Mouse (Mus musculus): Measurements from ENCODE around the gene Brpf1. TPM values are rescaled to one million over a fixed set of nuclear protein-coding genes. Genes with fewer than 3 reads are reported as not detected.

The Brpf1 gene
- polyA plus RNA-seq (2014; fragmentation: Nextera tagmentation; extraction: Ambion mirVana): 14.3 and 17.8 TPM in 2 replicates

DNA sequence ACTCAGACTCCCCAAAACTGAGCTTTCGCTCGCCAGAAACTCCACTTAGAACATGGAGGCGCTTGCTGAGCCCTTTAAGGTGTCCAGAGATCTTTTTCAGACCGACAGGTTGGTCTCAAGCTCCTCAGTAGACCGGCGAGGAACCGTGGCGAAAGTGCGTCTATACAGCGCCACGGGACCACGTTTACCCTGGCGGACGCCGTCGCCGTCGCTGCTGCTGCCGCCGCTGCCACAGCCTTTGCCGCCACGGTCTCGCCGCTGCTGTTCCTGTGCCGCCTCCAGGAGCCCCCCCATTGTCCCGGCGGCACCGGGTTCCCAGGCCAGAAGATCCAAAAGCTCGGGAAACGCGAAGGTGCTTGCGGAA is at the start of gene Brpf1:
Gene Brpf1, plus strand, starts transcription at position 152 of the 364 bp plus-strand sequence.
- H3K36me3 ChIP-seq (ENCODE audit: control insufficient read depth, insufficient read depth, low read length): no peaks in the 10 kb centered on the region
- H3K27ac ChIP-seq (ENCODE audit: low read depth, low read length): peak within 1 kb of the TSS; percentile 97
- under 1% methylated on average over 32 of the region's 32 CpGs for WGBS
- 0 out of 2 replicates have a peak, but pooled peaks cover 2% of the 10 kb centered on the region for H3K27me3 ChIP-seq (ENCODE audit: control insufficient read depth, insufficient read depth, low read length)
- H3K4me1 ChIP-seq (ENCODE audit: control insufficient read depth, insufficient read depth, low read length): peaks cover 11% of the 10 kb centered on the region
- peak within 1 kb of the TSS; percentile 99 for H3K4me2 ChIP-seq (ENCODE audit: low read depth, low read length)
- peak within 1 kb of the TSS; percentile 83 for H3K9ac ChIP-seq (replicated peaks; ENCODE audit: low read depth, low read length)
- peak; percentile 69 for ATAC-seq (ENCODE audit: low read depth)
- peak within 1 kb of the TSS; percentile 92 for H3K4me3 ChIP-seq (ENCODE audit: low read depth, low read length)
- no peaks in the 10 kb centered on the region for H3K9me3 ChIP-seq (ENCODE audit: control insufficient read depth, low read length)

DNA sequence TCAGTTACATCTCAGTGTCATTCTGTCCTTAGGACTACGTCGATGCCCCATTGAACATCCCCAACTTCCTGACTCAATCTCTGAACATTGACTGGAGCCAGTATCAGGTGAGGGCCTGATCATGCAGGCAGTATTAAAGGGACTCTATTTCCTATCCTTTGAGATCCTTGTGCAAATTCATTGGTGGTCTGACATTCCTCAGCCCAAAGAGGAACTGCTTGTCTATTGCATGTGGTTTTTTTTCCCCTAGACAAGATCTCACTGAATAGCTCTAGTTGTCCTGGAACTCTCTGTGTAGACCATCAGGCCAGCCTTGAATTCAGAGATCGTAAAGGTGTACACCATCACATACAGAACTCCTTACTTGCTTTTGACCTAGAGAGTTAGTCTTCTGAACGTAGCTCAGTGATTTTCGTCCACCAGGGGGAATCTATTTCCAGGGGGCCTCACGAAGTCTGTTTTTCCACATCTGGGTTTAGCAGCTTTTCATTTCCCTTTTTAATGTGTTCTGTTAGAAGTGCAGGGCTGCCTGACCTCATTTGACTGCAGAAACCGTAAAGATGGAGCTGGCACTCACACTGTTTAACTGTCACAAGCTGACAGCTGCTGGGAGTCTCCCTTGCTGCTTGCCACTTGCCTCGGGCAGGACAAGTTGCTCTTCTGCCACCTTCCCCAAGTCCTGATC is 45.6 kb upstream of the Brpf1 start:
- no peaks in the 10 kb centered on the region for H3K27me3 ChIP-seq (ENCODE audit: control insufficient read depth, insufficient read depth, low read length)
- H3K27ac ChIP-seq (ENCODE audit: low read depth, low read length): no peak overlapping the region
- H3K4me2 ChIP-seq (ENCODE audit: low read depth, low read length): no peak overlapping the region
- H3K4me1 ChIP-seq (ENCODE audit: control insufficient read depth, insufficient read depth, low read length): no peaks in the 10 kb centered on the region
- 87% methylated on average over 8 of the region's 8 CpGs for WGBS
- H3K9me3 ChIP-seq (ENCODE audit: control insufficient read depth, low read length): no peaks in the 10 kb centered on the region
- no peak for ATAC-seq (ENCODE audit: low read depth)
- H3K36me3 ChIP-seq (ENCODE audit: control insufficient read depth, insufficient read depth, low read length): peaks cover 50% of the 10 kb centered on the region
- H3K9ac ChIP-seq (replicated peaks; ENCODE audit: low read depth, low read length): no peak overlapping the region
- H3K4me3 ChIP-seq (ENCODE audit: low read depth, low read length): no peak overlapping the region

DNA sequence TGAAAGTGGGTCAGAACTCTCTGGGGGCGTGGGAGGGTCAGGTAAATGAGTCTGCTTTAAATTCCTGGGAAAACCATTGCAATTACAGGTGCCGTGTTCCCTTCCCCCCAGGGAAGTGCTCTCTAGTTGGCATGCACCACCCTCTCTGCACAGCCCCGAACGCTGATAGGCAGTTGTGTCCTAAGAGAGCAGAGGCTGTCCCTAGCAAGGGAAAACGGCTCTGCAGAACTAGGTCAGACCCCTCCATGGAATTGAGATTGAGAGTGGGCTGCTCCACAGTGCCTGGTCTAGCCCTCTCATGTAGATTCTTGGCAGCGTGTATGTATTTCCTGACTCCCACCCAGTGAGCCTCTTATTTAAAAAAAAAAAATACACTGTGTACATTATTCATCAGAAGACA is 43.4 kb upstream of the Brpf1 start:
- no peak overlapping the region for H3K4me3 ChIP-seq (ENCODE audit: low read depth, low read length)
- H3K4me1 ChIP-seq (ENCODE audit: control insufficient read depth, insufficient read depth, low read length): no peaks in the 10 kb centered on the region
- H3K9ac ChIP-seq (replicated peaks; ENCODE audit: low read depth, low read length): no peak overlapping the region
- no peaks in the 10 kb centered on the region for H3K27me3 ChIP-seq (ENCODE audit: control insufficient read depth, insufficient read depth, low read length)
- no peak for ATAC-seq (ENCODE audit: low read depth)
- WGBS: 78% methylated on average over 6 of the region's 6 CpGs
- no peak overlapping the region for H3K4me2 ChIP-seq (ENCODE audit: low read depth, low read length)
- H3K9me3 ChIP-seq (ENCODE audit: control insufficient read depth, low read length): no peaks in the 10 kb centered on the region
- H3K36me3 ChIP-seq (ENCODE audit: control insufficient read depth, insufficient read depth, low read length): peaks cover 53% of the 10 kb centered on the region
- H3K27ac ChIP-seq (ENCODE audit: low read depth, low read length): no peak overlapping the region

DNA sequence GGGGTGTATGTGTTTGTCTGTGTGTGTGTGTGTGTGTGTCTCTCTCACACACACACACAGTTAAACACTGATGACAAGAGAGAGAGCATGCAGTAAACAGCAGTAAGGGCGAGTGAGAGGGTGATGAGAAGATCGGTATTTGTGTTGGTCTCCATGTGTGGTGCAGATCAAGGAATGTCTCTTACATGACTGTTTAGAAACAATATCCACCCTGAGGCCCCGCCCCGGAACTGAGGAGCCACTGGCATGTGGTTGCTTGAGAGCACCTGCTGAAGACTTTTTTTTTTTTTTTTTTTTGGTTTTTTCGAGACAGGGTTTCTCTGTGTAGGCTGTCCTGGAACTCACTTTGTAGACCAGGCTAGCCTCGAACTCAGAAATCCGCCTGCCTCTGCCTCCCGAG is 42.5 kb upstream of the Brpf1 start:
- Histone ChIP-seq H3K4me2 (ENCODE audit: low read depth, low read length) (no peak overlapping the region), H3K27ac (ENCODE audit: low read depth, low read length) (no peak overlapping the region), H3K9ac (replicated peaks; ENCODE audit: low read depth, low read length) (no peak overlapping the region), H3K4me3 (ENCODE audit: low read depth, low read length) (no peak overlapping the region), H3K4me1 (ENCODE audit: control insufficient read depth, insufficient read depth, low read length) (no peaks in the 10 kb centered on the region), H3K9me3 (ENCODE audit: control insufficient read depth, low read length) (no peaks in the 10 kb centered on the region), H3K36me3 (ENCODE audit: control insufficient read depth, insufficient read depth, low read length) (peaks cover 52% of the 10 kb centered on the region), H3K27me3 (ENCODE audit: control insufficient read depth, insufficient read depth, low read length) (no peaks in the 10 kb centered on the region)
- 87% methylated on average over 8 of the region's 8 CpGs for WGBS
- no peak for ATAC-seq (ENCODE audit: low read depth)

DNA sequence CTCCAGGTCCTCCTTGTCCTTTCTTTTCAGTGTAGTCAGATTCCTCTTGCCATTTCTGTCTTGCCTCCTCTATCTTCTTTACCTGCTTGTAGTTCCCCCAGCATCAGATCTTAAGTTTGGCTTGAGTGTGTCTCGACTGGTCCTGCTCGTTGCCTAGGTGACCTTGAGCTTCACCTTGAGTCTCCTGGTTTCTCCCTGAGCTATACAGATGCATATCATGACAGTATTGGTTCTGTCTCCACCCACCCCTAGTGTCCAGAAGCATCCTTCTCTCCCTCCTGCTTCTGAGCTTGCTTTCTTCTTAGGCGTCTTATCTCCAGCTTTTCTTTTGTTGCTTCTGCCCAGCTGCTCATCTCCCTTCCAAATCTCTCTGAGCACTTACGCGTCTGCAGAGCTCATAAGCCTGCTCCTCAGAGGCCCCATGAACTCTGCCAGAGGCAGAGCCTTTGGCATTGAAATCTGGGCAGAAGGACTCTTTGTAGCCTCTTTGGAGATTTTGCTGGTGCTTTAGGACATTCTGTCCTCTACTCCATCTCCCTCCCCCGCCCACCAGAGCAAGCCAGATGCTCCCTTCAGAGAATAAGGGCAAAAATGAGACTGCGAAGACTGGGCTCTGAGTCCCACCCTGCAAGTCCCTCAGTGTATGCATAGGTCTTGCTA is 39.8 kb upstream of the Brpf1 start:
- Histone ChIP-seq H3K4me1 (ENCODE audit: control insufficient read depth, insufficient read depth, low read length) (no peaks in the 10 kb centered on the region), H3K4me3 (ENCODE audit: low read depth, low read length) (no peak overlapping the region), H3K9me3 (ENCODE audit: control insufficient read depth, low read length) (no peaks in the 10 kb centered on the region), H3K27ac (ENCODE audit: low read depth, low read length) (no peak overlapping the region), H3K9ac (replicated peaks; ENCODE audit: low read depth, low read length) (no peak overlapping the region), H3K27me3 (ENCODE audit: control insufficient read depth, insufficient read depth, low read length) (no peaks in the 10 kb centered on the region), H3K4me2 (ENCODE audit: low read depth, low read length) (no peak overlapping the region), H3K36me3 (ENCODE audit: control insufficient read depth, insufficient read depth, low read length) (peaks cover 55% of the 10 kb centered on the region)
- ATAC-seq (ENCODE audit: low read depth): no peak
- 93% methylated on average over 7 of the region's 7 CpGs for whole genome bisulfite sequencing

DNA sequence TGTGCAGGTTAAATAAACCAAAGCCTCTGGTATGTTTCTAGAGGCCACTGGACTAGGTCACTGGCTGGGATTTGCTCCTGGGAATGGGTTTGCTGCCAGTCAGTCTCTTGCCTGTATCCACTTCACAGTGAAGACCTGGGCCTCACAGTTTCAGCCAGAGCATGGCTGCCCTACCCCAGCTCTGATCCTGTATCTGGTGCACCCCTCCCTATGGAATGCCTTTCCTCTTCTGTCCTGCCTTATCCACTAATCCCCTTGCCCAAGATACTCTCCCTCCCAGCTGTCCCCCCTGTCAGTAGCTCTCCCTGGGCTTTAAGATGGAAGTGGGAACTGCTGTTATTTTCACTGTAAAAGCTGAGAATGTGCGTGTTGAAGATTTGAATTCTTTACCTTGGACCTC is 38.9 kb upstream of the Brpf1 start:
- Histone ChIP-seq H3K27ac (ENCODE audit: low read depth, low read length) (no peak overlapping the region), H3K36me3 (ENCODE audit: control insufficient read depth, insufficient read depth, low read length) (peaks cover 60% of the 10 kb centered on the region), H3K4me2 (ENCODE audit: low read depth, low read length) (no peak overlapping the region), H3K27me3 (ENCODE audit: control insufficient read depth, insufficient read depth, low read length) (no peaks in the 10 kb centered on the region), H3K9ac (replicated peaks; ENCODE audit: low read depth, low read length) (no peak overlapping the region), H3K4me1 (ENCODE audit: control insufficient read depth, insufficient read depth, low read length) (no peaks in the 10 kb centered on the region), H3K4me3 (ENCODE audit: low read depth, low read length) (no peak overlapping the region), H3K9me3 (ENCODE audit: control insufficient read depth, low read length) (no peaks in the 10 kb centered on the region)
- ATAC-seq (ENCODE audit: low read depth): no peak
- 90% methylated on average over 1 of the region's 1 CpGs for WGBS

DNA sequence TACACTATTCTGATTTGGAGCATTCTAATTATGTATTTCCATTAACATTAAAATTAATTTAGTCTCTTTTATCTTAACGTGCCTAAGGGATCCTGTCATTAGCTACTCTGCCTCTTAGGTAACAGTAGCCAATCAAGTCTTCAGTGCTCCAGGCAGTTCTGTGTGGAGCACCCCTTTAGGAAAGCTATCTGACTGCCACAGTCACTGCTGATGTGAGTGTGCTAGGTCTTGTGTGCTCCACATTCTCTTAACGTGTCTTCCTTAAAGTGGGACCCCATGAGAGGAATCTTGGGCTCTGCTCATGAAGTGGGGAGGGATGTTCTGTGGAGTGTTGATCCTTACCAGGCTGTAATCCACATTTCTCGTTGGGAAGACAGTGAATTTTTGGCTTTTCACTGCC is 34.6 kb upstream of the Brpf1 start:
- Histone ChIP-seq H3K36me3 (ENCODE audit: control insufficient read depth, insufficient read depth, low read length) (peaks cover 57% of the 10 kb centered on the region), H3K9ac (replicated peaks; ENCODE audit: low read depth, low read length) (no peak overlapping the region), H3K27me3 (ENCODE audit: control insufficient read depth, insufficient read depth, low read length) (no peaks in the 10 kb centered on the region), H3K9me3 (ENCODE audit: control insufficient read depth, low read length) (no peaks in the 10 kb centered on the region), H3K27ac (ENCODE audit: low read depth, low read length) (no peak overlapping the region), H3K4me3 (ENCODE audit: low read depth, low read length) (no peak overlapping the region), H3K4me2 (ENCODE audit: low read depth, low read length) (no peak overlapping the region), H3K4me1 (ENCODE audit: control insufficient read depth, insufficient read depth, low read length) (no peaks in the 10 kb centered on the region)
- WGBS: 88% methylated on average over 3 of the region's 3 CpGs
- no peak for ATAC-seq (ENCODE audit: low read depth)

DNA sequence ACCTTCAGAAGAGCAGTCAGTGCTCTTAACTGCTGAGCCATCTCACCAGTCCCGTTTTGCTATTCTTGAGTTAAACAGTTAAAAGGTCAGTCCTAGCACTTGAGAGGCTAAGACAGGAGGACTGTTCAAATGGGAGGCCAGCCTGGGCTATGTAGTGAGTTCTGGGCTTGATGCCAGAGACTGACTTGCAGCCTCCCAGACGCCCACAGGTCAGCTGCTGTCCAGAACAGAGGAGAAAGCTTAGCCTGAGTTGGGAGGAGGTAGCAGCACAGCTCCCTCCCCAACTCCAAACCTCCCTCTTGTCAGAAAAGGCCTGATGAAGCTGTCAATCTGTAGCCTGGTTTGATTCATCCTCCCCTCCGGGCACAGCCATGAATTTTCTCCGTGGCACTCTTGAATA is 30.1 kb upstream of the Brpf1 start:
- no peak overlapping the region for H3K4me2 ChIP-seq (ENCODE audit: low read depth, low read length)
- H3K9ac ChIP-seq (replicated peaks; ENCODE audit: low read depth, low read length): no peak overlapping the region
- no peak overlapping the region for H3K4me3 ChIP-seq (ENCODE audit: low read depth, low read length)
- H3K27ac ChIP-seq (ENCODE audit: low read depth, low read length): no peak overlapping the region
- 86% methylated on average over 4 of the region's 4 CpGs for WGBS
- H3K9me3 ChIP-seq (ENCODE audit: control insufficient read depth, low read length): no peaks in the 10 kb centered on the region
- no peak for ATAC-seq (ENCODE audit: low read depth)
- peaks cover 23% of the 10 kb centered on the region for H3K36me3 ChIP-seq (ENCODE audit: control insufficient read depth, insufficient read depth, low read length)
- H3K27me3 ChIP-seq (ENCODE audit: control insufficient read depth, insufficient read depth, low read length): 0 out of 2 replicates have a peak, but pooled peaks cover 4% of the 10 kb centered on the region
- no peaks in the 10 kb centered on the region for H3K4me1 ChIP-seq (ENCODE audit: control insufficient read depth, insufficient read depth, low read length)

DNA sequence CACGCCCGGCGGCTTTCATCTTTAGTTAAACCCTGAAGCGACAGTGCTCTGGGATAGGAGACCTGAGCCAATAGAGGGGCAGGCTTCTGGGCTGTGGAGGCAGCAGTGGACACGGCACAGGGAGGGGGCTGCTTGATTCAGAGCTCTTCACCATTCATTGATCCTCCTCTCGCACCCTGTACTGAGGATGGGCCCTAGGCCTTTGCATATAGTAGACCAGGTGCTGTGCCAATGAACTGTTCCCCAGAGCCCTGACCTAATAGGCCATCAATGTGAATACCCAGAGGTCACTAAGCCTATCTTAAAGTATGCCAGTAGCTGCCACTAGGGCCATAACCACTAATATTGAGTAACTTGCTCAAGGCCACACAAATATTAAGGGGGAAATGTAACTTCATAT is 25.3 kb upstream of the Brpf1 start:
- Histone ChIP-seq H3K27me3 (ENCODE audit: control insufficient read depth, insufficient read depth, low read length) (peaks cover 23% of the 10 kb centered on the region), H3K4me3 (ENCODE audit: low read depth, low read length) (no peak overlapping the region), H3K4me2 (ENCODE audit: low read depth, low read length) (no peak overlapping the region), H3K36me3 (ENCODE audit: control insufficient read depth, insufficient read depth, low read length) (peaks cover 1% of the 10 kb centered on the region; the same call in 1 of the 2 replicates), H3K27ac (ENCODE audit: low read depth, low read length) (no peak overlapping the region), H3K4me1 (ENCODE audit: control insufficient read depth, insufficient read depth, low read length) (peaks cover 8% of the 10 kb centered on the region; the same call in 1 of the 2 replicates), H3K9me3 (ENCODE audit: control insufficient read depth, low read length) (no peaks in the 10 kb centered on the region), H3K9ac (replicated peaks; ENCODE audit: low read depth, low read length) (no peak overlapping the region)
- WGBS: 66% methylated on average over 6 of the region's 6 CpGs
- no peak; the same call in 1 of the 2 replicates for ATAC-seq (ENCODE audit: low read depth)

All from neural tube, embryonic 14.5 days (tissue).